Mouse (Mus musculus) forebrain, embryonic 10.5 days (tissue): ENCODE data around the gene Trp53. TPM values are rescaled to one million over a fixed set of nuclear protein-coding genes. Genes with fewer than 3 reads are reported as not detected.

Source experiments
- DNase-seq: peaks from one replicate; pipeline ENCODE4 v3.0.0-alpha.2; 2017; ENCODE audit warnings: low spot score; ENCODE audit errors: extremely low spot score
- H3K27ac ChIP-seq: fragments of 300-500 bp; sonication (generic); 2 replicates; pipeline ENCODE4 v1.5.1; 2016; ENCODE audit warnings: mild to moderate bottlenecking
- H3K27me3 ChIP-seq: fragments of 300-500 bp; sonication (generic); 2 replicates; pipeline ENCODE4 v1.6.1; 2016; ENCODE audit warnings: mild to moderate bottlenecking; ENCODE audit not compliant: poor library complexity, severe bottlenecking
- H3K36me3 ChIP-seq: fragments of 300-500 bp; sonication (generic); replicated peaks from 2 replicates; pipeline ENCODE4 v1.6.1; 2016; ENCODE audit warnings: mild to moderate bottlenecking, moderate library complexity
- H3K4me1 ChIP-seq: fragments of 300-500 bp; sonication (generic); 2 replicates; pipeline ENCODE4 v1.6.1; 2016
- H3K4me3 ChIP-seq: fragments of 300-500 bp; sonication (generic); 2 replicates; pipeline ENCODE4 v1.5.1; 2016; ENCODE audit warnings: mild to moderate bottlenecking, moderate library complexity
- H3K9me3 ChIP-seq: fragments of 300-500 bp; sonication (generic); 2 replicates; pipeline ENCODE4 v1.6.1; 2016; ENCODE audit warnings: mild to moderate bottlenecking, moderate library complexity
- WGBS: fragments of 180-500 bp; shearing (Covaris S2); methylation state at CpG from one replicate; pipeline ENCODE4 v1.1.7; 2016; 5-methylcytosine and 5-hydroxymethylcytosine counted together
- polyA plus RNA-seq: library from polyadenylated mRNA; unstranded; fragments of >200 nt; fragmentation: Nextera tagmentation; extraction: Ambion mirVana; gene quantifications from 2 replicates; pipeline ENCODE4 v1.2.1, GENCODE M21; 2016

The Trp53 gene
- polyA plus RNA-seq, 1 experiment from 2014 or later: 192 TPM

DNA sequence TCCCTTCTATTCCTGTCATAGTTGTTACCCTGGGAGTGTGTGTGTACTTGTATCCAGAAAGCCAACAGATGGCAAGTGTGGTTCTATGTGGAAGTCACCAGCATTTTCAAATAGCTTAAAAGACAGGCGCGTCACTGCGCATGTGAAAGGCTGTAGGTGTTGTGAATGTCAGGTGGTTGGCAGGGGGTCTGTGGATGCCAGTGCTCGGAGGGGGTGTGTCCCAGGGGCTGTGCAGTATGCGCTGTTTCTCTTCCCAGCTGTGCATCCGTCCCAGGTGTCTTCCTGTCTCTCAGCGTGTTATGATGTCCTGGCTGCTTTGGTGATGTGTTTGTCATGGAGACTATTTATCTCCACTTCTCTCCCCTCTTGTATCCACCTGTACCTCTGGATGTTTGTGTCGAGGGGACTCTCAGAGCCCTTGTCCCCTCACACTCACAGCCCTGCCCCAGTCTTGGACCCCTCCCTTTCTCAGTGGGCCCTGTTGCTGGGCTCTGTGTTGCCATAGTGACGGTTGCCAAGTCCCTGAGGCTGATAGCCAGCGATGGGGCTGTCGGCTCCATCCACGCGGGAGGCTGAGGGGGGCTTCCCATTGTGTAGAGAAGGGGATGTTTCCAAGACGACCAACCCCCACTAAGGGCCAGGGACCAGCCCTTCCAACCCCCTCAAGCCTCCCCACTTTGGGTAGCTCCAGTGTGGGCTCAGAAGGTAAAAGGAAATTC, 27.4 kb upstream of the Trp53 start:
- H3K27me3 ChIP-seq: peaks cover 48% of the 10 kb centered on the region
- peaks cover 94% of the 10 kb centered on the region for H3K4me1 ChIP-seq
- H3K27ac ChIP-seq: peak overlapping the region; percentile 88
- H3K4me3 ChIP-seq: peak overlapping the region; percentile 38
- peaks cover 29% of the 10 kb centered on the region for H3K36me3 ChIP-seq
- 22% methylated on average over 14 of the region's 14 CpGs for WGBS
- H3K9me3 ChIP-seq: no peaks in the 10 kb centered on the region
- DNase-seq: peak; percentile 89

DNA sequence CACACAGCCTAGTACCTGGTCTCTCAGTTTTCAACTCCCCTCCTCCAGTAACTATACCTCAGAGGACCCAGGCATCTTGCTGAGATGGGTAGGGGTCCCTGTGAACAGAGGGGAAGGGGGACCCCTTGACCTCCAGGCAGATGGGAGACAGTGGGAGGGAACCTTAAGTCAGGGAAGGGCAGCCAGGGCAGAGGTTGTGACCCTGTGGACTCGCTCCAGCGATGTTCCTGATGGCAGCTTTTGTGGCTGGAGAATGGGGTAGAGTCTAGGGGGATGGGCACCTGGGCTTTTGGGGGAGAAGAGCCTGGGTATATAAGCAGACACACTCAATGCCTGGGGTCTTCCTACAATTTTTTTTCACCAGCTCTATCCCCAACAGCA, 26.8 kb upstream of the Trp53 start:
- H3K4me1 ChIP-seq: peaks cover 94% of the 10 kb centered on the region
- no peak for DNase-seq

DNA sequence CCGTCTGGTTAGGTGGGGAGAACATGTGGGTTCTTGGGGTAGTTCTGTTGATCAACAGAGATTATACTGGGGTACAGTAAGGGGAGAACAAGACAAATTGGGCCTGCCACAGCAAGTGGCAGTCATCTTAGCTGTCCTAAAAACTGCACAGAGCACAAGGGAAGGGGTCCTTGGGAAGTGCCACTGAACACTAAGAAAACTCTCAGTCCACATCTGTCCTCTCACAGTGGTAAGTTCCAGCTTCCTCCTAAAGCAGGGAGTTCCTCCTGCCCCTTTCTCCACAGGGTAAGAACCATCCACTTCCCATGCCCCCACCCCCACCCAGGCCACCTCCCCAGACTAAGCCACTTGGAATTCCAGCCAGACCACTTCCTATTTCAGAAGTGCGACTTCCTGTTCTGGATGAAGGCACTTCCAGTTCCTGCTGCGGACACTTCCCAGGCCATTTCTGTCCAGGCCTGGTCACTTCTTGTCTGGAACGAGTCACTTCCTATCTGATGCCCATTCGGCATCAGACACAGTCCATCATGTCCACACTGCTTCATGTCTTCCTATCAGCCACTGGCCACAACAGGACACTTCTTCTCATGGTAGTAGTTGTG, 25.5 kb upstream of the Trp53 start:
- 79% methylated on average over 5 of the region's 5 CpGs for WGBS
- Histone ChIP-seq H3K27ac (peak overlapping the region; percentile 88), H3K27me3 (peaks cover 43% of the 10 kb centered on the region), H3K9me3 (no peaks in the 10 kb centered on the region), H3K4me1 (peaks cover 94% of the 10 kb centered on the region), H3K4me3 (no peak overlapping the region), H3K36me3 (peaks cover 29% of the 10 kb centered on the region)
- DNase-seq: no peak

More for the DNA sequence above, 26.8 kb upstream of the Trp53 start:
- Histone ChIP-seq H3K4me3 (peak overlapping the region; percentile 38), H3K27me3 (peaks cover 48% of the 10 kb centered on the region), H3K9me3 (no peaks in the 10 kb centered on the region), H3K36me3 (peaks cover 29% of the 10 kb centered on the region), H3K27ac (peak overlapping the region; percentile 88)
- WGBS: 0% methylated on average over 2 of the region's 2 CpGs

DNA sequence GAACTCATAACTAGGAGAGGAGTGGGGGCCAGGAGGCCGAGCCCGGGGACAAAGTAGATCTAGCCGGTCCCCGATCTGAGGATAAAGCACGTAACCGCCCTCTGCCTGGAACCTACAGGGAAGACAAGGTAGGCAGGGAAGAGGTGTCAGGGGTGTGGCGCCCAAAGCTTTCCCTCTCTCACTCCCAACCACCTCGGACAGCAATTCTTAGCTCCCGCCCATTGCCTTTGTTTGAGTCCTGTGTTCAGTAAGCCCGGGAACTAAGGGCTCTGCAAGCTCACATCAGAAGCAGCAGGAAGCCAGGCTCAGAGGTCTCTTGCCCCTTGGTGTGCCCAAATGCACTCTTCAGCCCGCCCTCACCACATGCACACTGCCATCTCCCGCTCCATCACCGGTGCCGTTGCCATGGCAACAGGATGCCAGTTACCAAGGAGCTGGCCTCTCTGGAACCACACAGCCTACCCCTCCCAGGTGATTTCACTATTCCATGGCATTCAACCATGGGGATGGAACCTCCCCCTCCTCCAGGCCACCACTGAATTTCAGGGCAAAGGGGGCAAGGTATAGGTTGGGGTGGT, 22.7 kb upstream of the Trp53 start:
- peaks cover 45% of the 10 kb centered on the region for H3K36me3 ChIP-seq
- H3K27me3 ChIP-seq: peaks cover 54% of the 10 kb centered on the region
- peak overlapping the region; percentile 84 for H3K4me3 ChIP-seq
- peak overlapping the region; percentile 69 for H3K27ac ChIP-seq
- WGBS: 11% methylated on average over 14 of the region's 14 CpGs
- peaks cover 100% of the 10 kb centered on the region for H3K4me1 ChIP-seq
- H3K9me3 ChIP-seq: no peaks in the 10 kb centered on the region
- peak; percentile 67 for DNase-seq

- Histone ChIP-seq H3K9me3 (no peaks in the 10 kb centered on the region; the same call in 1 of the 2 replicates), H3K27ac (peak overlapping the region; percentile 95), H3K4me3 (peak overlapping the region; percentile 84), H3K36me3 (peaks cover 58% of the 10 kb centered on the region), H3K4me1 (peaks cover 99% of the 10 kb centered on the region), H3K27me3 (peaks cover 62% of the 10 kb centered on the region)
- WGBS: 67% methylated on average over 6 of the region's 6 CpGs
- no peak for DNase-seq
Measured at GRCm38 (mm10) chr11:69558756-69559155, 21.4 kb upstream of the Trp53 start.

DNA sequence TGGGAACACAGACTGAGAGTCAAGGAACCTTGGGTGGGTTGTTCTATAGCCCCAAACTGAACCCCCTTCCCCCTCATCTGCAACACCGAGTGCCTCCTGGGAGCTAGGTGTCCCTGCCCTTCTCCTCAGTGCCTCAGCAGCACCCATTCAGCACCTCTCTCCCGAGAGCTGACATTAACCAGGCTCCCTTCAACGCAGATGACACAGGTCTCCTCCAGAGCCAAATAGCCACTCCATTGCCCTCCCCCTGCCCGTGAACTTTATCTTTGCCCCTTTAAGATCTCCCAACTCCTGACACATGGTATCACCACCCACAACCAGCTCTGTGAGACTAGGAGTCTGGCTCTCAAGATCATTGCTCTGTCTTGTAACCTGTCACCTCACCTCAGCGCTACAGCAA, 21.0 kb upstream of the Trp53 start:
- 16% methylated on average over 5 of the region's 5 CpGs for WGBS
- DNase-seq: no peak
- Histone ChIP-seq H3K4me1 (peaks cover 99% of the 10 kb centered on the region), H3K4me3 (peak overlapping the region; percentile 84), H3K36me3 (peaks cover 61% of the 10 kb centered on the region), H3K9me3 (no peaks in the 10 kb centered on the region; the same call in 1 of the 2 replicates), H3K27ac (peak overlapping the region; percentile 95), H3K27me3 (peaks cover 62% of the 10 kb centered on the region)

GRCm38 (mm10) chr11:69559851-69560765, 20.1 kb upstream of the Trp53 start, which contains the start of gene Efnb3:
Gene Efnb3 (minus strand): TSS chr11:69560205.
- DNase-seq: peak; percentile 79
- Histone ChIP-seq H3K36me3 (peaks cover 61% of the 10 kb centered on the region), H3K9me3 (no peaks in the 10 kb centered on the region; the same call in 1 of the 2 replicates), H3K4me3 (peak within 1 kb of the TSS; percentile 84), H3K4me1 (peaks cover 99% of the 10 kb centered on the region), H3K27me3 (peaks cover 62% of the 10 kb centered on the region), H3K27ac (peak within 1 kb of the TSS; percentile 95)
- WGBS: 1% methylated on average over 57 of the region's 59 CpGs

DNA sequence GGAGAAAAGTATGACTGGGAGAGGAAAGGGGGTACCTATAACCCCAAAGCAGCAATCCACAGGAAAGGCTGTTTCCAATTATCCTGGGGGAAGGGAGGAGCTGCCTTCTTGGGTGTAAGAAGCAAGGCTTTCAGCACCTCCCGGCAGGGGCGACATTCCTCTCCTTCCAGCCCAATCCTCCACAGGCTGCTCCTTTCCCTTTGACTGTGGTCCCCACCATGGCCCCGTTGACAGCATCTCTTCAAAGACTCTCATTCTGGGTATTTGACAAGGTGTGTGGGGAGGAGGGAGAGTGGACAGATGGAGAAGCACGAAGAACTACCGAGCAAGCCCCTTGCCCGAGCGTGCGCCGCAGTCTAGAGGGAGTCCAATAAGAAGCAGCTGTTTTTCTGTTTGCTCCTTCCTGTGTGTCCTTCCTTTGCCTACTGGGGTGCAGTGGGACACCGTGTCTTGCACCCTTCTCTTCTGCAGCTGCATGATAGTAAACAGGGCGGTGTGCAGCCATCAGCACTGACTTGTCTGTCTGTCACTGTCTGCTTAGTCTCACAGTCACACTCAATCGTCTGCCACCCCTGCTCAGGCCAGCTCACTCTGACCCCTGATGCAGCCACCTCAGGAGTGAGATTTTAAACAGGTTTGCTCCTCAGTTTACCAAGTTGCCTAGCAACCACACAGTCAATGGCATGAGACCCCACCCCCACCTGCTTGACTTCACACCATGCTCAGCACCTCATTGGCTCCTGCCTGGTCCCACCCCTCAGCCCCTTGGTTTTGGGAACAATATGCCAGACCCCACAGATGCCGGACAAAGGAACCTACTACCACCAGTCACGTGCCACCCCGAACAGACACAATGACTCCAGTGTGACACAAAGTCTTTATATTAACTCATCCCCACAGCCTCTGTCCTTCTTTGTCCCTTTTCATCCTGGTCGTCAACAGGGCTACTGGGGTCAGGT, 19.0 kb upstream of the Trp53 start:
- Histone ChIP-seq H3K9me3 (no peaks in the 10 kb centered on the region; the same call in 1 of the 2 replicates), H3K4me1 (peaks cover 96% of the 10 kb centered on the region), H3K27ac (peak overlapping the region; percentile 95), H3K4me3 (peak overlapping the region; percentile 84), H3K27me3 (peaks cover 56% of the 10 kb centered on the region), H3K36me3 (peaks cover 61% of the 10 kb centered on the region)
- DNase-seq: peak; percentile 72
- WGBS: 16% methylated on average over 16 of the region's 16 CpGs

DNA sequence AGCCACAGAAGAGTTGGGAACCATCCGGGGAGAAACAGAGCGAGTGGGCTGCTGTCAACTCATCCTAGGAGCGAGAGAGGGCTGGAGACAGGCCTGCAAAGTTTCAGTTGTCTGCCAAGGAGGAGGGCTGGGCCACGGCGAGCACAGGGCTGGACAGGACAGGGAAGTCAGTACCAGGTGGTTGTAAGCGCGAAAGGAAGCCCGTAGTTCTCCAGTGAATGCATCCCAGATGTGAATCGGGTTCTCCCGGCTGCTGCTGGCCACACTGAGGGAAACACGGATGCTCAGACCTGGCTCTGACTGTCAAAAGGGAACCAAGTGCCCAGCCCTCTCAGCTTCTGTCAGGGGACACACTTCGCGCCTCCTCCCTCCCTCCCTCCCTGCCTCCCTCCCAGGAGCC, 16.8 kb upstream of the Trp53 start:
- Histone ChIP-seq H3K4me3 (no peak overlapping the region), H3K9me3 (no peaks in the 10 kb centered on the region; the same call in 1 of the 2 replicates), H3K27ac (peak overlapping the region; percentile 68), H3K36me3 (peaks cover 75% of the 10 kb centered on the region), H3K27me3 (peaks cover 35% of the 10 kb centered on the region), H3K4me1 (peaks cover 78% of the 10 kb centered on the region)
- WGBS: 79% methylated on average over 13 of the region's 13 CpGs
- no peak for DNase-seq

- no peak for DNase-seq
- WGBS: 56% methylated on average over 3 of the region's 3 CpGs
- Histone ChIP-seq H3K9me3 (no peaks in the 10 kb centered on the region; the same call in 1 of the 2 replicates), H3K36me3 (peaks cover 84% of the 10 kb centered on the region), H3K4me1 (peaks cover 67% of the 10 kb centered on the region), H3K27ac (peak overlapping the region; percentile 68), H3K4me3 (no peak overlapping the region), H3K27me3 (peaks cover 27% of the 10 kb centered on the region)
Measured at GRCm38 (mm10) chr11:69564391-69564790, 15.8 kb upstream of the Trp53 start.

GRCm38 (mm10) chr11:69565131-69565530, 15.0 kb upstream of the Trp53 start:
- 83% methylated on average over 8 of the region's 8 CpGs for WGBS
- H3K27ac ChIP-seq: no peak overlapping the region
- H3K36me3 ChIP-seq: peaks cover 91% of the 10 kb centered on the region
- peaks cover 27% of the 10 kb centered on the region for H3K27me3 ChIP-seq
- no peaks in the 10 kb centered on the region; the same call in 1 of the 2 replicates for H3K9me3 ChIP-seq
- H3K4me3 ChIP-seq: no peak overlapping the region
- peaks cover 60% of the 10 kb centered on the region for H3K4me1 ChIP-seq
- DNase-seq: no peak
